Mouse (Mus musculus) ES-E14 (cell line): ENCODE data around the gene Cyth1. TPM values are rescaled to one million over a fixed set of nuclear protein-coding genes. Genes with fewer than 3 reads are reported as not detected.

Experiments used
- DNase-seq: peaks from one replicate; pipeline ENCODE4 v3.0.0-alpha.2; 2013; ENCODE audit warnings: low read depth, low spot score
- H3K27ac ChIP-seq: 2 replicates; pipeline ENCODE4 v1.5.1; 2012; ENCODE audit warnings: low read depth, mild to moderate bottlenecking, low read length, moderate library complexity, mixed read lengths; ENCODE audit not compliant: poor library complexity, insufficient read depth, severe bottlenecking
- H3K36me3 ChIP-seq: 2 replicates; pipeline ENCODE4 v1.6.1; 2012; ENCODE audit warnings: mild to moderate bottlenecking, low read length, moderate library complexity, mixed read lengths; ENCODE audit not compliant: control insufficient read depth, poor library complexity, insufficient read depth, severe bottlenecking
- H3K4me1 ChIP-seq, 2 experiments: fragments of 150-350 bp in 1 of 2; sonication (generic) in 1 of 2; 2 replicates each; pipeline ENCODE4 v1.6.1; 2012; ENCODE audit warnings: low read length in 2 of 2, mild to moderate bottlenecking in 1 of 2, mixed read lengths in 1 of 2; ENCODE audit not compliant: control insufficient read depth in 2 of 2, insufficient read depth in 2 of 2, poor library complexity in 1 of 2
- H3K4me3 ChIP-seq, 2 experiments: fragments of 150-350 bp in 1 of 2; sonication (generic) in 1 of 2; 2 replicates each; pipeline ENCODE4 v1.5.1; 2012; ENCODE audit warnings: low read length in 2 of 2, low read depth in 1 of 2, mild to moderate bottlenecking in 1 of 2, mixed read lengths in 1 of 2; ENCODE audit not compliant: insufficient read depth in 1 of 2, poor library complexity in 1 of 2, severe bottlenecking in 1 of 2
- H3K9ac ChIP-seq: 2 replicates; pipeline ENCODE4 v1.6.1; 2012; ENCODE audit warnings: low read depth, mild to moderate bottlenecking, low read length, mixed read lengths; ENCODE audit not compliant: poor library complexity, insufficient read depth, severe bottlenecking
- H3K9me3 ChIP-seq: fragments of 150-350 bp; sonication (generic); 2 replicates; pipeline ENCODE4 v1.6.1; 2012; ENCODE audit warnings: low read depth, mild to moderate bottlenecking, low read length; ENCODE audit not compliant: control insufficient read depth, insufficient read depth
- CHD2 ChIP-seq: IDR thresholded peaks from 2 replicates; pipeline ENCODE4 v1.6.1; 2014; ENCODE audit warnings: mild to moderate bottlenecking, low read depth, low read length, inconsistent platforms
- ZC3H11A ChIP-seq: IDR thresholded peaks from 2 replicates; pipeline ENCODE4 v1.6.1; 2012; ENCODE audit warnings: low read depth, mild to moderate bottlenecking, inconsistent platforms, low read length, borderline replicate concordance
- ZNF384 ChIP-seq: IDR thresholded peaks from 2 replicates; pipeline ENCODE4 v1.6.1; 2012; ENCODE audit warnings: low read depth, low read length, inconsistent platforms
- in situ Hi-C, 2 experiments: fragments of 600-800 bp; cut with MboI; formaldehyde crosslinking; loops; one replicate each; pipeline ENCODE4 v1.15.1; 2025; ENCODE audit warnings: low sequenced_read_pairs in 2 of 2, inconsistent platforms in 1 of 2; ENCODE audit not compliant: unreplicated experiment in 2 of 2
- total RNA-seq: library from RNA; depleted of rRNA; stranded (reverse); fragments of 300-350 nt; gene quantifications from 2 replicates; pipeline ENCODE4 v1.2.3, GENCODE M21; 2012; rRNA removed

Gene Cyth1
- total RNA-seq, 1 experiment = 6.3 TPM

- H3K9me3 ChIP-seq = no peaks in the 10 kb centered on the region
- no peak for DNase-seq
- no peak overlapping the region for H3K4me3 ChIP-seq
- in situ Hi-C loops = loop anchor here in 1 of 2 experiments (5.0 to 10.0 kb wide), 2 partner anchors 143 to 210 kb away; partner anchors contain the start of gene Tha1
- H3K36me3 ChIP-seq = no peaks in the 10 kb centered on the region
- H3K9ac ChIP-seq = no peak overlapping the region
- H3K4me1 ChIP-seq = peaks cover 3 to 12% of the 10 kb centered on the region in 2 experiments; a peak in 3 of 4 replicates
- TF ChIP-seq ZC3H11A (no peak), ZNF384 (no peak), CHD2 (no peak)
- no peak overlapping the region for H3K27ac ChIP-seq
Measured at GRCm38 (mm10) chr11:118082294-118082693, 166.1 kb downstream of the Cyth1 start.

Other genes with a start within 250 kb of the Cyth1 start
- 0.40 and 1.0 TPM in 2 replicates for gene Dnah17, start 118.0 kb downstream of the Cyth1 start, total RNA-seq
- 41.7 and 45.5 TPM in 2 replicates for gene Usp36, start 41.7 kb upstream of the Cyth1 start, total RNA-seq
- 0.49 and 0.95 TPM in 2 replicates for gene Cep295nl, start 93.9 kb upstream of the Cyth1 start, total RNA-seq
- gene Timp2, start 107.1 kb upstream of the Cyth1 start, total RNA-seq = 24.0 and 52.4 TPM in 2 replicates
- 1.5 and 3.0 TPM in 2 replicates for gene Lgals3bp, start 153.5 kb upstream of the Cyth1 start, total RNA-seq
- gene Cant1, start 170.5 kb upstream of the Cyth1 start, total RNA-seq = 45.4 and 59.4 TPM in 2 replicates
- 0.36 and 0.48 TPM in 2 replicates for gene C1qtnf1, start 179.6 kb upstream of the Cyth1 start, total RNA-seq
- 10.8 and 16.2 TPM in 2 replicates for gene Engase, start 228.2 kb upstream of the Cyth1 start, total RNA-seq